Comparison of ENCODE assay signal across 20 mouse cellular contexts in the genomic region with DNA sequence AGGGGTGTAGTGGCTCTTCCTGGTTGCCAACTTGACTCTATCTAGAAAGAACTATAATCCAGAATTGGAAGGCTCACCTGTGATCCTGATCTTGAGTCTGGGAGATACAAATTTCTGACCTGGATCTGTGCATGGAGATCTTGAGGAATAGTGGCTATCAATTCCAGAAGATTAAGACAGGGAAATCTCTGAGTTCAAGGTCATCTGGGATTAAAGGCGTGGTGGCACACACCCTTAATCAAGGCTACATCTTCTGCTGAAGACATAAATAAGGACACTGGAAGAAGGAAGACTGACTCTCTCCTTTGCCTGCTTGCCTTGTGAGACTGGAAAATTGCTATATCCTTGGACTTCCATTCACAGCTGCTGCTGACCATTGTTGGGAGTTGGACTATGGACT. TPM values are rescaled to one million over a fixed set of nuclear protein-coding genes. Genes with fewer than 3 reads are reported as not detected.
"Had no signal": no experiment of that assay in that cellular context is flagged by ENCODE, and none has a peak within 500 bp of the region (broad histone marks: within the 10 kb centered on the region; RNA-seq: fewer than 3 reads in every experiment).

Gene Gpr161 (plus strand): TSS at position 301 of the 400 bp plus-strand sequence.

- H3K36me3 ChIP-seq: liver, embryonic 13.5 days; lung, embryonic 15.5 days had no signal

- H3K4me1 ChIP-seq: kidney, embryonic 15.5 days; limb, embryonic 15.5 days; liver, embryonic 13.5 days; lung, embryonic 15.5 days; megakaryocyte, embryonic 14.5 days; midbrain, embryonic 15.5 days; neural tube, embryonic 12.5 days had no signal

- H3K9me3 ChIP-seq: kidney, embryonic 15.5 days; limb, embryonic 15.5 days; liver, embryonic 13.5 days; lung, embryonic 15.5 days; megakaryocyte, embryonic 14.5 days; midbrain, embryonic 15.5 days; neural tube, embryonic 12.5 days had no signal

- H3K4me3 ChIP-seq: kidney, embryonic 15.5 days; limb, embryonic 15.5 days; liver, embryonic 13.5 days; lung, embryonic 15.5 days; megakaryocyte, embryonic 14.5 days; midbrain, embryonic 15.5 days; neural tube, embryonic 12.5 days had no signal

- H3K27ac ChIP-seq: kidney, embryonic 15.5 days; limb, embryonic 15.5 days; liver, embryonic 13.5 days; lung, embryonic 15.5 days; macrophage; midbrain, embryonic 15.5 days; neural tube, embryonic 12.5 days had no signal

- DNase-seq: kidney, adult 2 months; kidney, postnatal 14 days; liver, embryonic 13.5 days; liver, postnatal 0 days; lung, postnatal 14 days; retina, postnatal 1 day; right cerebral cortex, postnatal 4 days; spleen, adult 18-20 months; thymus, adult 18-20 months; thymus, postnatal 14 days had no signal

- ATAC-seq: liver, postnatal 0 days; midbrain, embryonic 15.5 days had no signal

- H3K27me3 ChIP-seq: kidney, embryonic 15.5 days; limb, embryonic 15.5 days; liver, embryonic 13.5 days; lung, embryonic 15.5 days; midbrain, embryonic 15.5 days; neural tube, embryonic 12.5 days had no signal

- H3K9ac ChIP-seq: kidney, embryonic 15.5 days; limb, embryonic 15.5 days; liver, embryonic 13.5 days; liver, postnatal 0 days; lung, embryonic 15.5 days; midbrain, embryonic 15.5 days; neural tube, embryonic 12.5 days had no signal

- H3K4me2 ChIP-seq: kidney, embryonic 15.5 days; limb, embryonic 15.5 days; liver, embryonic 13.5 days; lung, embryonic 15.5 days; midbrain, embryonic 11.5 days; midbrain, embryonic 15.5 days; neural tube, embryonic 12.5 days had no signal

RNA-seq across cellular contexts. Expression of gene Gpr161, which starts in this region (rescaled TPM):
- total RNA-seq: monocyte, adult 5-6 weeks; neutrophil, adult 5-6 weeks had no signal
- polyA plus RNA-seq: macrophage had no signal
